Mouse (Mus musculus) forelimb bud, embryonic 11.5 days (tissue): ENCODE data around the gene Myocos.
"Not testable (repeated sequence)": the region's sequence is repeated elsewhere in the genome, so short reads cannot be mapped to it uniquely, and the experiment has no call there.

ENCODE experiments used
- DNase-seq: peaks from one replicate; pipeline ENCODE4 v3.0.0-alpha.2; 2012; ENCODE audit warnings: low read depth, low spot score

The Myocos gene

DNA sequence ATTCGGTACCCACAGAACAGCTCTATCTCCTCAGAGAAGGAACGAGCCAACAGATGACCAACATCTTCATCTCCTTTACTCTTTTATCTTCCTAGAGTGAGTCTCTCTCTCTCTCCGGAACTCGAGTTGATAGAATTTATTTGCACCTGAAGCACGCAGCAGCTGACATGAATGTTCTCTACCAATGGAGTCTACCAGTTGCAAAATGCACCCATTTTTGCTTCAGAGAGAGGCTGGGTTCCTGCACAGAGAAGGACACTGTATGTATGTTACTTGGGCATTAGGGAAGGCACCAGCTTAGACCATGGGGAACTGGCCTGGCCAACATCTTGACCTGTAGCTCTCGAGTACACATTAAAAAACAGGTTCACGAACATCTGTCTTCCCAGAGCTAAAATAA lies at the start of gene Myocos:
TSS of gene Myocos (minus strand) at position 101 of the 400 bp plus-strand sequence.
- DNase-seq: no peak

DNA sequence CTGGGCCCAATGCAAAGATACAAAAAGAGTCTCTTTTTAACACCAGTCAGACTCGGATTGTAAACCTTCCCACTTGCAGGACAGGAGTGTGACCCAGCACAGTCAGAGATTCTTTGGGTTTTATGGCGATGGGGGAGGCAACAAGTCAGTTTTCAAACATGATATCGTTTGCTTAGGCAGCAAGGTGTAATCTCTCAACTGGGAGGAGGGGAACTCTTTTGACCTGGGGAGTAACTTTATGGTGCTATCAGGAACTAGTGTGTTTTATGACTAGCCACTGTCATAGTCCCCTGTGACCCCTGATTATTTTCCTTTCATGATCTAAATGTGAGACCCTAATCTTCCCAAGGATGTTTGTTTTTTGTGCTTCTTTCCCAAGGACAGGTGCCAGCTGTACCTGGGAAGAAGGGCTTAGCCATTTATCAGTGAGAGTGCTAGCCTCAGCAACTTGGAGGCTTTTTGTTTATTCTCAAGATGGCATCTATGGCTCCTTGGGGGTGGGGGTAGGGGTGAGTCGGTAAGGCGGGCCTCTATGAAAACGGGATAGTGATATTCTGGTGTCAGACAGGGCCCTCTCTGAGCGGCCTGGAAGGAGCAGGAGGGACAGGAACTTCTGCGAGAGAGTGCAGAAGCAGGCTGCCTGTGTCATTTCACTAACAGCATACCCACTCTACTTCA lies 42.5 kb upstream of the Myocos start:
- no peak for DNase-seq

DNA sequence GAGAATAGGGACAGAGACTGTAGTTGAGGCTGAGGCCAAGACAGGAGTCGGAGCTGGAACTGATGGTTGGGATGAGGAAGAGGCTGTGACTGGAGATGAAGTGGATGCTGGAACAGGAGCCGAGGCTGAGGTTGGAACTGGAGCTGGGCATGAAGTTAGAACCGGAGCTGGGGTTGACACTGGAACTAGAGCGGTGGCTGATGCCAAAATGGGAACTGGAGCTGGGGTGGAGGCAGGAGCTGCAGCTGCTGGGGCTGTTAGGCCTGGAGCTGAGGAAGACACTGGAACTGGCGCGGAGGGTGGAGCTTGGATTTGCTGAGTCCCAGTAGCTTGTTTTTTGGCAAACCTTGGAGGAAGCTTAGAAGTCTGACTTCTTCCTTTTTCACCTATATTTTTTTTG lies 39.8 kb upstream of the Myocos start:
- no peak for DNase-seq

DNA sequence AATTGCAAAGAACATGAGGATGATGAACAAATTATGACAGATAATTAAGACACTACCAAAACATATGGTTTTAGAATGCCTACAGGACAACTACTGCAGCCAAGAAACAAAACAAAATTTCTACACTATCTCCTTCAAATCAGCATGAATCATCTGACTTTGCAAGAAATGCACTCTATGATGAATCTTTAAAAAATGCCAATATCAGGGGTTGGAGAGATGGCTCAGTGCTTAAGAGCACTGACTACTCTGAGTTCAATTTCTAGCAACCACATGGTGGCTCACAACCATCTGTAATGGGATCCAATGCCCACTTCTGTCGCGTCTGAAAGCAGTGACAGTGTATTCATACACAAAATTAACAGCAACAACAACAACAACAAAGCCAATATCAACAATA lies 35.7 kb upstream of the Myocos start:
- DNase-seq: no peak

DNA sequence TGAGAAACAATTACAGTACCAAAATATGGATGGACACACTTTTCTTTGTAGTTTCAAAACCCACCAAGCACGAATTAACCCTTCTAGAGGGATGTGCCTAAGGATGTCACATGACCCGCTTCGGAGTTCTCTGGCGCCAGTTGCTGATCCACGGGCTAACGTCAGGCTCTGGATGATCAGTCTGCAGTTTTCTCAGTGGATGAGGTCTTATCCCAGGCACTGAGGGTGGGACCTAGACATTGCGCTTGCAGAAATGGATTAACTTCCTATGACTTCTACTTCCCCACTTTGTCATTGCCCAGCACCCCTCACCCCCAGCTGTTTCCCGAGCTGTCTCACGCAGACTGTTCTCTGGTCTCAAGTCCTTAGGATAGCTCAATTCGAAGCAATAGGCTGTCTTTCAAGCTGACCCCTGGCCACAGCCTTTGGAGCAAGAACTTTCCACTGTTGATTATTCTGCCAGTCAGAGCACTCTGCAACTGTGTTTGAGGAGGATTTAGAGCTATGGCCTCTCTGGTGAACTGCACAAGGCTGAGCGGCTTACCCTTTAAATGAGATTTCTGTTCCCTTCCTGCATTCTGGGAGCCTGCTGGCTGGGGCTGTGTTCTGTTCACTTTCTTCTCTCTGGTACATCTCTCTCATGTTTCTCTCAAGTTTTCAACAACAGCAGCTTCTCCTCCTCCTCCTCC lies 7.6 kb upstream of the Myocos start:
- DNase-seq: peak; percentile 33

DNA sequence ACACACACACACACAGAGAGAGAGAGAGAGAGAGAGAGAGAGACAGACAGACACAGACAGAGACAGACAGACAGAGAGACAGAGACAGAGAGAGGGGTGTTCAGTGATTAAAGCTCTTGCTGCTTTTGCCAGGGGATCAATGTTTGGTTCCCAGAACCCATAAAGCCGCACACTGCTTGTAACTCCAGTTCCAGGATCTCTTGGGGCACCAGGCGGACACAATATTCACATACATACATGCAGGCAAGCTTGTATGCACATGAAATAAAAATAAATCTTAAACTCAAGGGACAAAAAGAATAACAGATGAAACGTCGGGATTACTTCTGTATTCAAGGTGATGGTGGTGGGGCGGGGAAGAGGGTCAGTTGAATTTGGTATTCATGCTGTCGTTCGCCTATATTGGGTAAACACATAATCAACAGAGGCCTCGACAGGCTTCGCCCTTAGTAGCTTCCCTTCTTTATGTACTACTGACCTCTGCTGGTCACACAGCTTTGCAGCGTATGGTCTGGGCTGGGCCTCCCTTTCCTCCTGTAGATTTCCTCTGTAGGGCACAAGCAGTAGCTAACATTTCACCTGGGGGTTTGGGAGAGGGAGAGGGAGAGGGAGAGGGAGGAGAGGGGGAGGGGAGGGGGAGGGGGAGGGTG lies 6.9 kb upstream of the Myocos start:
- peak; percentile 89 for DNase-seq

DNA sequence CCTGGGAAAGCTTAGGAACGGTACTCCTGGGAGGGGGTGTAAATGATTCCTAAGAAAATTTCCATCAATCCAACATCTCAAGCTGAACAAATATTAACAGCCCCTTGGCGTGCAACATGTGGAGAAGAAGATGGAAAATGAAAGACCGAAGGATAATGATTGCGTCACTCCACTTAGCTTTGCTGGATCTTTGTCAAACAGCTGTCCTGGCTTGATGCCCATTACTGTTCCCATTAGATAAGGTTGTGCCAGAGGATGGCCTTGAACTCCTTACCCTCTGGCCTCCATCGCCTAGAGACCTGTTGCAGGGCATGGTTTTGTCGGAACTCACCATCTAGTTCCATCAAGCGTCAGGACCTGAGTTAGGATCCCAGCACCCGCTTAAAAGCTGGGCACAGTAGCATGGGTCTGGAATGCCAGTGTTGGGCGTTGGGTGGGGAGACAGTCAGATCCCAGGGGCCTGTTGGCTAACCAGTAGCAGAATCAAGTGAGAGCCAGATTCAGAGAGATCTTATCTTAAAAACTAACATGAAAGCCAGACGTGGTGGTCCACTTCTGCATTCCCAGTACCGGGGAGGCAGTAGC lies 2.3 kb upstream of the Myocos start:
- DNase-seq: no peak

DNA sequence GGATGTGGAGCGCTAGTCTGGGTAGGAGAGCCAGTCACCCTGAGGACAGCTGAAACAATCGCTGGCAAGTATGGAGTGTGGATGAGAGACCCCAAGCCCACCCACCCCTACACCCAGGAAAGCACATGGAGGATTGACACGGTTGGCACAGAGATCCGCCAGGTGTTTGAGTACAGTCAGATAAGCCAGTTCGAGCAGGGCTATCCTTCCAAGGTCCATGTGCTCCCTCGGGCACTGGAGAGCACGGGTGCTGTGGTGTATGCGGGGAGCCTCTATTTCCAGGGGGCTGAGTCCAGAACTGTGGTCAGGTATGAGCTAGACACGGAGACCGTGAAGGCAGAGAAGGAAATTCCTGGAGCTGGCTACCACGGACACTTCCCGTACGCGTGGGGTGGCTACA lies 9.6 kb downstream of the Myocos start:
- no peak for DNase-seq

DNA sequence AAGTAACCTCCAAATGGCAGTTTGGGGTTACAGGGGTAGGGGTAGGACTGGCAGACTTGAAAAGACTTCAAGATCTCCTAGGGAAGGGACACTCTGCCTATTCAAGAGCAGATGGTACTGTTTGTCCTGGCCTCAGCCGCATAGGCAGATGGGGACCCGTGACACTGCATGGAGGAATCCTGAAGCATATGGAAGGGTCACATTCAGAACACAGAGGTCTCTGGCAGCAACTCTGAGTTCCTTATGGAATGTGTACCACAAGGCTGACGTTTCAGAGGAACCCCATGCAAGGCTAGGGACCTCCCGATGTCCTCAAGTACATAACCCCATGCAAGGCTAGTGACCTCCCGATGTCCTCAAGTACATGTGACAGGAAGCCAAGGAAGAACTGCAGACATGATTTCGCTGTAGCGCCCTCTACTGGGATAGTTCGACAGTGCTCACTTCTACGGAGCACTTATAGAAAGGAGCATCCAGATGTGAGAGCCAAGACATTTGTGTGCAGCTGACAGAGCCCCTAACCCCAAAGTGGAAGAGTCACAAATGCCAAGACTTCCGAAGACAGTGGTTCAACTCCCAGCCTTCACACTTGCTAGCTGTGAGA lies 11.8 kb downstream of the Myocos start:
- no peak for DNase-seq

DNA sequence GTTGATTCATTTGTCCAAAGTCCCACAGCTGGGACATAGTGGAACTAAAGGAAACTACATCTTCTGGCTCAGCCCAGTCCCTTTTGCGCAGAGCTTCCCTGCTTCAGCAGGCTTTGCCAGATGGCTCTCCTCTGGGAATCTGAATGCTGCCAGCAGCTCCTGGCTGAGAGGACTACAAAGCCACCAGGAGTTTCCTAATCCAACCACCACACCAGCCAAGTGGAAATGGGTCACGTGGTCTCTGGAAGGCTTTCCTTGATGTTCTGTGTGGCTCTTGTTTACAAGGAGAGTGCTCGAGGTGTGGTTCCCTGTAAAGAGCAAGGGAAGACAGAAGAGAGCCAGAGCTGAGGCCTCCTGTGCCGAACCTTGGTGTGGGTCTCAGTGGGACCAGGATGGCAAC lies 14.3 kb downstream of the Myocos start:
- no peak for DNase-seq

DNA sequence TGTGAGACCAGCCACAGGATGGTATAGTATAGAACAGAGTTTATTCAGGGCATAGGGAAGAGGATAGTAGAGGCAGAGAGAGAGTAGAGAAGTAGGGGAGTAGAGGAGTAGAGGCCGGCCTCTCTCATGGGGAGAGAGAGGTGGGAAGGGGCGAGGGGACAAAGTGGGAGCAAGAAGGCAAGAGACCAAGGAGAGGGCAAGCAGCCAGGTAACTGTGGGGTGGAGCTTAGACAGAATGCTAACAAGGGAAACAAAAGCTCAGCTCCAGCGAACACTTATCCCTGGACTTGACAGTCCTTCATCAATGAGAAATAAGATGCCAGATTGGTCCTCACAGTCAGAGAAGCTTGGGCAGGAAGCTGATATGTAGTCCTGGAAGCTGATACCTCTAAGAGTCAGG lies 15.4 kb downstream of the Myocos start:
- no peak for DNase-seq

DNA sequence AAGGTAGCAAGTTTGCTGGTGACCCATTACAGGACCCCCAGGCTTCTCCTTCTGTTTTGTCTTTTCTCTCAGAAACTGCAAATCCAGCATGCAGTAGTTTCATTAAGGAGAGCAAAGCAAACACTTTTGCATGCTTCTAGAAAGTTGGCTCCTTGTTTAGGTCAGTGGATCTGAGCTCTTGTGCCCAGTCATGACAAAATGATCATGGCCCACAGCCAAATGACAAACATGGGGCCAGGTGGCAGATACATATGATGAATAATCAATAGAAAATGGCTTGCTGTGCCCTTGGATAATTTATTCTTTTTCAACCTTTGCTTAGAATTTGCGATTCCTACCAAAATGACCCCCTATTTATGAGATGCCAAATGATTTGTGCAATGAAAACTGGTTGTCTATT lies 18.2 kb downstream of the Myocos start:
- no peak for DNase-seq

DNA sequence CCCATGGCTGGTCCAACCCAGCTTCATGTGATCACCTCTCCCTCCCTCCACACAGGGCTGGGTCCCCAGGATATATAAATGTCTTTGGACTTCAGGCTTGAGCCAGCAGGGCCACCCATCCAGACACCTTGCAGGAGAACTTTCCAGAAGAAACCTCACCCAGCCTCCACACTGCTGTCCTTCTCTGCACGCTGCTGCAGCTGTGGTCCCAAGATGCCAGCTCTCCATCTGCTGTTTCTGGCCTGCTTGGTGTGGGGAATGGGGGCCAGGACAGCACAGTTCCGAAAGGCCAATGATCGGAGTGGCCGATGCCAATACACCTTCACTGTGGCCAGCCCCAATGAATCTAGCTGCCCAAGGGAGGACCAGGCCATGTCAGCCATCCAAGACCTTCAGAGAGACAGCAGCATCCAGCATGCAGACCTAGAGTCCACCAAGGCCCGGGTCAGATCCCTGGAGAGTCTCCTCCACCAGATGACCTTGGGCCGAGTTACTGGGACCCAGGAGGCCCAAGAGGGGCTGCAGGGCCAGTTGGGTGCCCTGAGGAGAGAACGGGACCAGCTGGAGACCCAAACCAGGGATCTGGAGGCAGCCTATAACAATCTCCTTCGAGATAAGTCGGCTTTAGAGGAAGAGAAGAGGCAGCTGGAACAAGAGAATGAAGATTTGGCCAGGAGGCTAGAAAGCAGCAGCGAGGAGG lies 18.8 kb downstream of the Myocos start, which contains the start of gene Myoc:
TSS of gene Myoc (plus strand) at position 105 of the 700 bp plus-strand sequence.
- DNase-seq: no peak

DNA sequence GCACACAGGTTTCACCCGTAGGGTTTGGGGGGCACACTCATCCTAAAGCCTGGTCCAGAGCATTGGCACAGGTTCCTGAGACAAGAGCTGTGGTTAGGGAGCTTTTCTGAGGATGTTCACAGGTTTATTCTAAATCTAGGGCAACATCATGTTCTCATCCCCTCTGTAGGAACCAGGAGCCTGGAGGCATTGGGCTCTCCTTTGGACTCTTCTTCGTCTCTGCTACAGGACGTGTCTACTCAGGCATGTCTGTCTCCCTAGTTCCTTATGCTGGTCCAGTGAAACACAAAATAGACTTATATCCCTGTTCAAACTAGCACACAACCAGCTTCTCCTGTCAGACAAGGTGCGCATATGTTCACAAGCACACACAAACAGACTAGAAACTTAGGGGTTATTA lies 19.5 kb downstream of the Myocos start:
- no peak for DNase-seq

DNA sequence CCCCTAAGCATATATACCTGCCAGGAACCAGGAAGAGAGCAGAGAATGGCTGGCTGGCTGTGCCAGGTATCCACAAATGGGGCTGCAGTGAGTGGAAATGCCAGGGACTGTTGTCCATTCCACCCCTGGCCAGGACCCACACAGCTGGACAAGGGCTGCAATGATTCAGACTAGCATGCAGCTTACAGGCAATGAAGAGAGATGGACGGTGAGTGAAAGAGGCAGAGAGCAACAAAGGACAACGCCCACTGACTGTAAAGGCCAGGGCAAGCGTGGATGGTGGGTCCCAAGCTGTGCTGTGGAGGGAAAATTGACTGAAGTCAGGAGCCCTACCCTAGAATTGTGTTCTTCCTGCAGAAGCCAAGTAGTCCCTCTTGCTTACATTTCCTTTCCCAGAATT lies 21.5 kb downstream of the Myocos start:
- DNase-seq: no peak

DNA sequence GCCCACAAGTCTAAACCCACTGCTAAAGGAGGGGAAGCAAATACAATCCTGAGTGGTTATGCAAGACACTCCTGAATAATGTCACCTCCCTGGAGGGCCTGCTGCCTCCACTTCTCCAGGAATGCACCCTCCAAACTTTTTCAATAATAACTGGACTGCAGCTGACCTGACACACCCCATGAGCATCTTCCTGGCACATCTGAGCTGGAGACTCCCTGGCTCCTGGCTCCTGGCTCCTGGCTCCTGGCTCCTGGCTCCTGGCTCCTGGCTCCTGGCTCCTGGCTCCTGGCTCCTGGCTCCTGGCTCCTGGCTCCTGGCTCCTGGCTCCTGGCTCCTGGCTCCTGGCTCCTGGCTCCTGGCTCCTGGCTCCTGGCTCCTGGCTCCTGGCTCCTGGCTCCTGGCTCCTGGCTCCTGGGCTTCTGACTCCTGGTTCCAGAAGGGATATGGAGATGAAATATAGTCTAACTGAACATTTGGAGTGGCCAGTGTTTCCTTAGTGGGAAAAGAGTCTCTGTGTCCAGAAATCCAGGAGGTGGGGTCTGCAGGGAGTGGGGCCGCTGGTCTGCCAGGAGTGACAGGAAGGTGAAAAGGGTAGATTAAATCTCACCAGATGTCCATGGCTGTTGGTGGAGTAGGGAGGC lies 22.6 kb downstream of the Myocos start:
- DNase-seq: not testable (repeated sequence)

DNA sequence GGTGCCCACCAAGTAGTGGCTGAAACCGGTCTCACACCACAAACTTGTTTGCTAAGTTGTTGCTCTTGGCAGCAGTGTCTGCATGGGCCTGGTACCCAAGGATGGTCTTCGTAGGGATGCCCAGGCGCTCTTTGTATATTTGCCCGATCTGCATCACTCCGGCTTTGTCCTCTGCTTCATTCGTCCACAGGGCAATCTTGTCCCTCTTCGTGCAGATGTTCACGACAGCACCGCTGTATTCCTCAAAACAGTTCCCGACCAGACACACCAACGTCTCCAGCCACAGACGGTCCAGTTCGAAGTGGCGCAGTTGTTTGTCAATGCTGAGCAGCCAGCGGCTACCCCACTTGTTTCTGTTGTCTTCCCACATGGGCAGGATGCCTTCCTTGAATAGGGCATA lies 29.7 kb downstream of the Myocos start:
- not testable (repeated sequence) for DNase-seq

DNA sequence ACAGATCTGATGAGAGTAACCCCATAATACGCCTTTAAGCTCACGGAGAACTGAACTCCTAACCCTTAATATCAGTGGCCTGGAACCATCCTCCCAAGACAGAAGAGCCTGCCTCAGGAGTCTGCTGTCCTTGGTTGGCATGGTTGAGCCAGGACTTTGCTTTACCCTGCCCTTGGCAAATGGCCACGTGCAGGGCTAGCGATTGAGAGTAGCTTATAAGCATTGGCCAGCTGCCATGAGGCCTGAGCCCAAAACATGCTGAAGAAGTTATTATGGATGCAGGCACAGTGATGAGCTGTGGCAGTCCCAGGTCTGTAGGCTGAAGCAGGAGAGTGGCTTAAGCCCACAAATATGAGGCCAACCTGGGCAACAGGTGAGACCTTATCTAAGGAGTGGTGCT lies 30.2 kb downstream of the Myocos start:
- not testable (repeated sequence) for DNase-seq

DNA sequence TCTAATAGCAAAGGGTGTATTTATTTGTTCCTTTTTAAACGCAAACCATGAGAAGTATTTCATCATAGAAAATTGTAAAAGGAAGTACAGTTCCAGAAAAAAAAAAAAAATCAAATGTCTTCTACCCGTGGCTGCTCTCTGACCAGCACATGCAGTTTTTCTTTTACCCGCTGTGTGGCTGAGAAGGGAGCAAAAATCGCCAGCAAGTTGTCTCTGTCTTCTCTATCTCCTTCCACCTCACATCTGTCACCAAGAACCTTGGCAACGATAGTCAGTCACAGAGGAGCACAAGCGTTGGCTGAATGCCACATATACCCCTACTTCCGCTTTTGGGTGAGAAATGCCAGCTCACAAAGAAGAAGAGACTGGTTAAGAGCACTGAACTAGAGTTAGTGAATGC lies 32.8 kb downstream of the Myocos start:
- DNase-seq: no peak

DNA sequence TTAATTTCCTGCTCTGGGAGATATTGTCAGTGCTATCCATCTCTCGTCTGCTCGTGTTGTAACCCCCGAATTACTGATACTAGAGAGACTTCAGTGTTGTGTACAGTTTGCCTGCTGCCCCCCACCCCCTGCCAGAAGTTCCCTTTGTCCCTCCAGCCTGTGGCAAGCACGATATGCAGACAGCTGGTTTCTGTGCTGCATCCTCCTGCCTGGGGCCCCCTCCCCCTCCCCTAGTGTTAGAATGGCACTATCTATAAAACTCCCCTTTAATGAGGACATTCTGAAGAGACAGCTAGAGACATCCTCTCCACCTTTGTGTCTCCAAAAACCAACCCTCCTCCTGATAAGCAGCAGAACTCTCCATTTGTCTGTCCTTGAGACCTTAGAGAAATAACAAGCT lies 34.1 kb downstream of the Myocos start:
- no peak for DNase-seq

DNA sequence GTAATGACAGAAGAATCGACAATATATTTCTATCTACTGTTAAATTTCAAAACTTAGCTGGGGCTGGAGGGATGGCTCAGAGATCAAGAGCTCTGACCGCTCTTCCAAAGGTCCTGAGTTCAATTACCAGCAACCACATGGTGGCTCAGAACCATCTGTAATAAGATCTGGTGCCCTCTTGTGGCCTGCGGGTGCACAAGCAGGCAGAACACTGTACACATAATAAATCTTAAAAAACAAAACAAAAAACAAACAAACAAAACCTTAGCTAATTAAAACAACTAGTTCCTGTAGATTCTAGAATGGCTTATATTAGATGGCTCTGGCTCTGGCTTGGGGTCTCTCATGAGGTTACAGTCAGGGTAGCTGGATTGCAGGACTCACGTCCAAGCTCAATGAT lies 37.5 kb downstream of the Myocos start:
- DNase-seq: no peak
